Mouse (Mus musculus): ENCODE data around the gene Wdr48. TPM values are rescaled to one million over a fixed set of nuclear protein-coding genes. Genes with fewer than 3 reads are reported as not detected.

The Wdr48 gene
- total RNA-seq, 2 experiments from 2014 or later = 11.0 to 12.1 TPM

DNA sequence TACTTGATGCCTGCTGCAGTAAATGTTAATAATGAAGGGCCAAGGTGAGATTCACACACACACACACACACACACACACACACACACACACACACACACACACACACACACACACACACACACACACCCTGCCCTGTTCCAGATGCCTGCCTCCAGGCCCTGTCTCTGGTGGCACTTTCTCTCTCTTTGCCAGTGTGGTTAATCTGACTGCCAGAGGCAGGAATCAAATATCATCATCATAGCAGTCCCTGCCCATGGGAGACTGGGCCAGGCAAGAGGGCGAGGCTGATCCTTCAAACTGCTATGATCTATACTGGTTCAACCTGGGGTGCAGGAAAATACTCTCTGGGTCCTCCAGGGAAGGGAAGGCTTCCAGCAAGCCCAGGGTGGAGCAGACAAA lies 25.2 kb downstream of the Wdr48 start:
- DNase-seq = no peak
- intact Hi-C loops (cut with DNase I) = no loop called here

DNA sequence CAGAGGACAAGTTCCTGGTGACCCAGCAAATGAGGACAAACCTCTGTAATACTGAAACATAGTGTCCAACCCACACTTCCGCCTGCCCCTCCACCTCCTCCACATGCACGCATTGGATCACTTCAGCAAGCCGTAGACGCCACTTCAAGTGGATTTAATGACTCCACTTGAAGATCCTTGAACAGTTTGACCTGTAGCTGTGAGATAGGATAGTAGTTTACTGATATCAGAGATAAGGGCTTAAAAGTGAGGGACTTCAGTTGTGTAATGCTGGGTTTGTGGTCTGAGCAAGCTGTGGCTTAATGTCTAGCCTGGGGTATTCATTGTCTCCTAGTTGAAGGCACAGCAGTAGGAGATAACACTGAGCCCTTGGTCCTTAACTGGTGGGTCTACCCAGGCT lies 28.8 kb downstream of the Wdr48 start:
- DNase-seq = no peak
- intact Hi-C loops (cut with DNase I) = no loop called here

DNA sequence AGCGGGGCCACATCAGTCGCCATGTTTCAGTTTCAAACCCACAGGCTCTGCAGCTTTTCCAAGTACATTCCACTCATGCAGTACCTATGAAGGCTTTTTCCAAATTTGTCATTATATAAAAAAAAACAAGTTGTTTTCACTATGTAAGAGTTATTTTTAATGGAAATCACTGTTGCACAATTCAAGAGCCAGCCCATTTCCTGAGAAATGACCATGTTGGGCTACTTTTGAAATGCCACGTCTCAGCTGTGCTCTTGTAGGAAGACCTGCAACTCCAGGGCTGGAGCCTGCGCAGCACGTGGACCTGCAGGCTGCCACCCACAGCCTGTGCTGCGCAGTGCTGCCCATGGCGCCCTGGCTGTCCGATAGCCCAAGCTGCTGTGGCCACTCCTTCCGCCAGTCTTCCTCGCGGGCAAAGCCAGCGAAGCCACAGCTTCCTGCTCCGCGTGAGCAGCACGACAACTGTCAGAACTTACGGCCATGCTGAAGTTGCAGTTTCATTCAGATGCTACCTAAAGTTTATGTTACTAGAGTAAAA lies 30.5 kb downstream of the Wdr48 start:
- no peak for DNase-seq
- intact Hi-C loops (cut with DNase I) = no loop called here

DNA sequence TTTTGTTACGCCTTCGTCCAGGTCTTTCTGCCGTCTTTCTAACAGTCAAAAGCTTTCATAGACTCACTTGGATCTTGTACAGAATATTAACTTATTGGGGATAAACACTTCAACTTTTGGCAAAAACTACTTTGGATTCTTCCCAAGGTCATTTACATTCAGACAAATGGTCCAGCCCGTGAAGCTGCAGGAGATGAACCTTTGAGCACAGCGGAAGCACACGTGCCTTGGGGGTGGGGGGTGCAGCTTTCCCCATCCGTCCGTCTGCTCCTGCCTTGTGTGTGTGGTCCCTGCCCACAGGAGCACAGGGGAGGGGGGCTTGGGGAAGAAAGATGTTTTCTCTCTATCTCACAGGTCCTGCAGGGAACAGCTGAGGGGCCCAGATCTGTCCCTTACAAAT lies 31.1 kb downstream of the Wdr48 start:
- intact Hi-C loops (cut with DNase I) = no loop called here
- DNase-seq = no peak

DNA sequence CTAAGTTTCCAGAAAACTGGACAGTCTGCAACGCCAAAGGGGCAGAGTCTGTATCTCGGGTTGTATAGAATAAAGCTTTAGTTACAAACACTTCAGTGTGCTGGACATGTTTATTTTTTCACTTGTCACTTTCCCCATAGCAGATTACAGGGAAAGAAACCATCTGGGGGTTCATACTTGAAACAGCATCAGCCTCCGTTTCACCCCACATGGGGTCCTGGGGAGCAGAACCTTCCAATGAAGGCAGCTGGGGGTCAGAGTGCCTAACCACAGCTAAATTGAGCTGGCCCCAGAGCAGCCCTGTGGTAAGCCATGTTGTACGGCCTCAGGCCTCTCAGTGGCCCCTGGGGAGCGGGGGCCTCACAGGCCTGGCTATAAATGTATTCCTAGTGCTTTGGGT lies 31.8 kb downstream of the Wdr48 start:
- intact Hi-C loops (cut with DNase I) = no loop called here
- DNase-seq = no peak

DNA sequence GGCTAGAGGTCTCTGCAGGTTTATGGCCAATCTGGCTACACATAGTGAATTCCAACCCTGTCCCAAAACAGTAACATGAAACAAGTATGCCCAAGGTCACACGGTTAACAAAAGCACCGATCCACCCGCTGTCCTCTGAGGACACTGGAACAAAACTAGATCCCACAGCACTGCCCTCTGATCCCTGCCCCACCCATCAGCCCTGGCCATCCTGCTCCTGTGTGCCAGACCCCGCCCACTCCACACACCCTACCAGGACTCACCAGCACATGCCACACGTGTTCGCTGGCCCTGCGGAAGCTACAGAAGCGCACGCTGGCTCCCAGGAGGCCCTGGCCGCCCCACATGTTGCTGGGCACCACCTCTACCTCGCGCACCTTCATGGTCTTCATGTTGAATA lies 37.7 kb downstream of the Wdr48 start:
- intact Hi-C loops (cut with DNase I) = no loop called here

DNA sequence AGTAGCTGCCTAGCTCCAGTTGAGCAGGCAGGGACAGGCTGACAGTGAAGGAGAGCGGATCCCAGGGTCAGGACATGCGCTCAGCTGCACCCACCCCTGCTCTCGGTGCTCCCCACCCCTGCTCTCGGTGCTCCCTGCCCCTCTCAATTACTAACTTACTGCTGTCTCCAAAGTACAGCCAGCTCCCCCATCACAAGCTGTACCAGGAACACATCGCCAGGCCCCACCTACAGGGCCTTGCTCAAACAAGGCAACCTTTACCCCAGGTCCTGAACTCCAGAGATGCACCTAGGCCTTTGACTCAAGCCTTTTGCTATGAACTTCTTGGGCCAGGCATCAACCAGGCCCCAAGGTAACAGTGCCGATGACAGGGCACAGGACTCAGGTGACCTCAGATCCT lies 39.0 kb downstream of the Wdr48 start:
- intact Hi-C loops (cut with DNase I) = no loop called here
- DNase-seq = no peak

More for the DNA sequence above, 37.7 kb downstream of the Wdr48 start:
- DNase-seq = no peak

DNA sequence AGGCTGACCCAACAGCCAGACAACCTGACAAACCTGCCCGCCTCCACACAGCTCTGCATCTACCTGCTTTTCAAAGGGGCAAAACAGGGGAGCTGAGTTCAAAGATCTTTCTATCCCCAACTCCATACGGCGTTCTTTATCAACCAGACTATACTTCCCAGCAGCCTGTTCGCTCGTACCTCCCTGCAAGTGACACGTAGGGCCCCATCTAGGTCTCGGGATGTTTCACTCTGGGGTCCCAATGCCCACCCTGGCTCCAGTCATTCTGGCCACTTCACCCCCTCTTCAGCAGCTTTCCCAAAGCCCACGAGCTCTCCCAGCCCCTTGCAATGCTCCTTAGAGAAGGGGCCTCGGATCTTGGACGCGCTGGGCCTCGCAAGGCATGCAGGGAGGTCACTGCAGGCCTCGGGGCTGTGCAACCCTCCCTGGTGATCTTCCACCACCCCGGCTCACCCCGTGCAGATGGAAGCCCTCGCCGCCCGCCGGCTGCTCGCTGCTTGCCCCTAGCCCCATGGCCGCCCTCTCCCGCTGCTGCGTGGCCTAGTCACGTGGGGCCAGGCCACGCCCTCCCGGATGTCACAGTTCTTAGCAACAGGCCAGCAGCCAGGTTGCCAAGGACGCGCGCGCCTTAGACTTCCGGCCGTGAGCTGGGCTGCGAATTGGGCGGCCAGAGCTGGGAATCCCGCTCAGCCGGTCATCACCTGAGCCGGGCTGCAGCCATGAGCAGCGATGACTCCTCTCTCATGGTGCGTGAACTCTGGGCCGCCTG lies 42.5 kb downstream of the Wdr48 start, which contains the start of the genes Gorasp1 and Ttc21a:
Gorasp1 (minus strand) TSS at position 561 of the 769 bp plus-strand sequence.
Ttc21a (plus strand) TSS at position 602 of the 769 bp plus-strand sequence.
- intact Hi-C loops (cut with DNase I) = no loop called here
- DNase-seq = peak; percentile 95

DNA sequence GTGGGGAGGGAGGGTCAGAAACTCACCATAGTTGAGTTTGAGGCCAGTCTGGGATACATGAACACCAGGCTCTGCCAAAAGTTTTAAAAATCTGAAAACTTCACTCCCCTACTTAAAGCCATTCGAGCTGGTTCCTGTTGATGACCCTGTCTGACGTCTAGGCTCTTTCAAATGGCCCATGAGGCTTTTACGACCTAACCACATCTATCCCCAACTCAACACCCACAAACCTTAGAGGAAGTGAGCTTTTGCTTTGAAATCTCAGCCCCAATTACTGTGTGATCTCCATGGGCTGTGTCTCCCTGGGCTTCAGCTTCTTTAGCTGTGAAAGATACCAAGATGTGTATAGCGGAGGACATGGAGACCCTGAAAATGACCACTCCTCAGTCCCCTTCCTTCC lies 43.8 kb downstream of the Wdr48 start:
- no peak for DNase-seq
- intact Hi-C loops (cut with DNase I) = no loop called here

DNA sequence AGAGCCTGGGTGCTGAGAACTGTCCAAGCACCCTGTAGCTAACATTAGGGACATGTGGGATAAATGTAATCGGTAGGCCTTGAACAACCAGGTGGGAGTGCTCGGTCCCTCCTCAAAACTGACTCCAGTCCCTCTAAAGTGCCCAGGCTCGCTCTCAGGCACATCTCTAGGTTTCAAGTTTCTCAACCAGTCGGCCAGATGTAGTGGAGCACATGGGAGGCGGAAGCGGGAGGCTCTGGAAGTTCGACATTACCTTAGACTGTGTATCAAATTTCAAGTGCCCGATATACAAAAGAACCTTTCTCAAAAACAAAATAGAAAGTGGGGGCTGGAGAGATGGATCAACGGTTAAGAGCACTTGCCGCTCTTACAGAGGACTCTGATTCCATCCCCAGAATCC lies 45.0 kb downstream of the Wdr48 start:
- intact Hi-C loops (cut with DNase I) = no loop called here
- DNase-seq = no peak

DNA sequence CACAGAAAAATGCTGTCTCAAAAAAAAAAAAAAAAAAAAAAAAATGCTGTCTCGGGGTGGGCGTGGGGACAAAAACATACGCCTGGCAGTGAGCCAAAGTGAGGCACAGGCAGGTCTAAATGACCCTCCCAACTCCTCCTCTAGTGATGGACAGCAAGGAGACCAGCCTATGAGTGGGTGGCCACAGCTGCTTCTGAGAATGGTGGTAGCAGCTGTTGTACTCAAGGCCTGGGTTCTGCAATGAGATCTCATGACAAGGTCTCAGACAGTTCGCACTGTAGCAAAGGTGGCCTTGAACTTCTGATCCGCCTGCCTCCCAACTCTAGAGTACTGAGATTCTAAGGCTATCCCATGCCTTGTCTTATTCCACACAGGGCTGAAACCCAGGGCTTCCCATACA lies 46.7 kb downstream of the Wdr48 start:
- DNase-seq = no peak
- intact Hi-C loops (cut with DNase I) = no loop called here

DNA sequence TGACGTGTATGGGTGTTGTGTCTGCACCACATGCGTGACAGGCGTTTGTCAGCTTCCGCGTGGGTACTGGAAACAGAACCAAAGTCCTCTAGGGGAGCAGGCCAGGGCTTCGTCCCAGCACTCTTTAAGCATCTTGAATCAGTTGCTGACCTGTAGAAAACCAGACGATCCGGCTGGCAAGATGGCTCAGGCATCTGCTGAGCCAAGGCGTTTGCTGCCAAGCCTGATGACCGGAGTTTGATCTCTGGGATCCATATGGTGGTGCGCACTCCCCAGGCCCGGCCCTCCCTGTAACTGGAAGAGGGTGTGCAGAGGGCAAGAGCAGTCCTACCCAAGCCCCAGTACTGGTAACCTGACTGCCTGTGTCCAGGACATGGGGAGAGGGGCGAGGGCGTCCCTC lies 47.2 kb downstream of the Wdr48 start:
- no peak for DNase-seq
- intact Hi-C loops (cut with DNase I) = no loop called here

DNA sequence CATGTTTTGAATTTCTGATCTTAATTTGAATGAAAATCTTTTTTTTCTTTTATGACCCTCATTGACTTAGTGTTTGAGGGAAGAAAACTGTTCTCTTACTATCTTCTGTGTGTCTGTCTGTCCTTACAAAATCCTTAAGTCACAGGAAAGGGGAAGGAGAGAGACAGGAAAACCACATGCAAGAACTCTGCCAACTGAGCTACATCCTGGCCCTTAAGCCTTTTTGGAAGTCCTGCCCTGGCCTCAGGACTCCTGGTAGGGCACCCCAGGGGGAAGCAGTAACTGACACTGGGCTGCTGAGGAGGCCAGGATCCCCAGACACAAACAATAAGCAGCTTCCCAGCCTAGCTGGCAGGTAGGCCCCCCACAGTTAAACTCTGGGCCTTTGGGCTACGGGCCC lies 48.6 kb downstream of the Wdr48 start:
- intact Hi-C loops (cut with DNase I) = no loop called here

DNA sequence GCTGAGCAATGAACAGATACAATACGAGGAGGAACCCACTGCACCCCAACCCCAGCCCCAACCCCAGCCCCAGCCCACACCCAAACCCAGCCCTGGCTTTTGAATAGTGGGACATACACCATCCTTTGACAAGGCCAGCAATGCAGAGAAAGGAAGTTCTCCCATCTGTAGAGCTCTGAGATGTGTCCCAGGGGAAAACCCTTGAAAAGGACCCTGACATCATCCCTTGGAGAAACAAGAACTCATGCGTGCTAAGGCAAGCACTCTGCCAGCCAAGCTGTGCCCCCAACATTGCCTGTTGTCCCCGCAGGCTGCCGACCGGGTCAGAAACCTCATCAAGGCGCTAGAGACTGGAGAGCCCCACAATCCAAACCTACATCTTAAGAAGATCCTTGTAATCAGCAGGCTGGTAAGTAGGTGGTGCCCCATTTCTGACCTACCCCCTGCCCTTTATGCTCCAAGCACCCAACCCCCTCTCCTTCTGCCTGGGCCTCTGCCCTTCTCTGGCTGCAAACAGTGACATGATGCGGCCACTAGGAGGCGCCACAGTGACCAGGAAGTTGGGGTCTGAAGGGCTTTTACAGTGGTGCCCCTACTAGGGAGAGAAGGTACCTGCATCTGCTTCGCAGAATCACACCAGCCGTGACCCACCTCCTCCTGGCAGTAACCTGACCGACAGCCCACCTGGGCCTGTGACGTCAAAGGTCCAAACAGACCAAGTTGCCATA lies 50.7 kb downstream of the Wdr48 start:
- no peak for DNase-seq
- intact Hi-C loops (cut with DNase I) = no loop called here

More for the DNA sequence above, 48.6 kb downstream of the Wdr48 start:
- DNase-seq = no peak

DNA sequence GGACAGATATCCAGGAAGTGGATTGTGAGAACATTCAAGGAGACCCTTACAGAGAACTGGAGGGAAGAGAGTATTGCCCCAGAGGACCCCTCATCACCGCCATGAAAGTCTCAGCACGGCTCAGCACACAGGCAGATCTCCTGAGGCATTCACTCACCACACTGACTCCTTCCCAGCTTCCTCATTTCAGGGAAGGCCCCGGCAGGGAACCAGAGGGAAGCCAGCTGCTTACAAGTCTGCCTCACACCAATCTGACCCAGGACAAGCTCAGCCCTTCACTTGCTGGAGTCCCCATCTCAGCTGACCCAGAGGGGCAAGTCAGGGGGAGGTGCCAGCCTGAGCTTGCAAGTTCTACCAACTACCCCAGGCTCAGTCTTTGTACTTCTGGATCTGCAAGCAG lies 54.1 kb downstream of the Wdr48 start:
- no peak for DNase-seq
- intact Hi-C loops (cut with DNase I) = no loop called here

DNA sequence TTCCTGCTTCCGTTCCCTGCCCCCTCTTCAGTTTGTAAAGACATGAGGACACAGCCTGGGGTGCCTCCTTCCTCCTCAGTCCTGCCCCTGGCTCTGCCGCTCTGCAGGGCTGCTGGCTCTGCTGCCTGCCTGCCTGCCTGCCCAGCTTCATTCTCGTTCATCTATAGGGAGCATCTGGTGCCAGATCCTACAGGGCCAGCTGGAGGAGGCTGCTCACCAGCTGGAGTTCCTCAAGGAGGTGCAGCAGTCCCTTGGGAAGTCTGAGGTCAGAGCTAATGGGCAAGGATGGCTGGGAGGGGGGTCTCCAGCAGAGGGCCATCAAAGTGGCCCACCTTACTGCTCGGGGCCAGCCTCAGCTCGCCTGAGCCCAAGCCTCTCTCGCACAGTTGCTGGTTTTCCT lies 55.8 kb downstream of the Wdr48 start:
- no peak for DNase-seq
- intact Hi-C loops (cut with DNase I) = no loop called here

DNA sequence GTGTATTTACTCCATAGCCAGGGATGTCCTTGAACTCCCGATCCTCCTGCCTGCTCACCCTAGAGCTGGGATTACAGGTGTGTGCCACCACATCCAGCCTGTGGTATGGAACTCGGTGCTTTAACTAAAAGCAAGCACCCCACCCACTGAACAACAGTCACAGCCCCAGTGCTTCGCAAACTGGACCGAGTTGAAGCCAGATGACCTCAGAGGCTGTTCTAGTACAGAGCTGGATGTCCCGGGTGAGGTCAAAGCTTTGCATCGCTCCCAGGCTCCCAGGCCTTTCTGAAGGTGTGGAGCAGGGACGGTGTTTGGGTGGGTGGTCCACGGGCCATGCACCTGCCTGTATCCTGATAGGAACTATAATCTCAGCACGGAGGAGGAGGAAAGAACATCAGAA lies 56.7 kb downstream of the Wdr48 start:
- no peak for DNase-seq
- intact Hi-C loops (cut with DNase I) = no loop called here

DNA sequence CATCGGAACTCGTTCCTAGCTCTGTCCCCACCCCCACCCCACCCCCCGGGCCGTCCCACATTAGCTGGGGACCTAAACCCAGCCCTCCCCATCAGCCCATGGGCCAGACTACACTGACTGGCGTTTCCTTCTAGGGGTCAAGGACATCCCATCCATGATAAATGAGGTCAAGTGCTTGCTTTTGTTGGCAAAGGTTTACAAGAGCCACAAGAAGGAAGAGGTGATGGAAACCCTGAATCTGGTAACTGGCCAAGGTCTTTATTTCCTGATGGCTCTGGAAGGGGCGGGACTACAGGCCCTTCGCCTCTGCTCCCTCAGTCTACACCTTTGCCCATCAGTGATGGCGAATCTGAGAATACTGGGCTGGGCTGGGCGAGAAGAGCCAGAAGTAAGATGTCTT lies 64.2 kb downstream of the Wdr48 start:
- intact Hi-C loops (cut with DNase I) = no loop called here
- DNase-seq = no peak

DNA sequence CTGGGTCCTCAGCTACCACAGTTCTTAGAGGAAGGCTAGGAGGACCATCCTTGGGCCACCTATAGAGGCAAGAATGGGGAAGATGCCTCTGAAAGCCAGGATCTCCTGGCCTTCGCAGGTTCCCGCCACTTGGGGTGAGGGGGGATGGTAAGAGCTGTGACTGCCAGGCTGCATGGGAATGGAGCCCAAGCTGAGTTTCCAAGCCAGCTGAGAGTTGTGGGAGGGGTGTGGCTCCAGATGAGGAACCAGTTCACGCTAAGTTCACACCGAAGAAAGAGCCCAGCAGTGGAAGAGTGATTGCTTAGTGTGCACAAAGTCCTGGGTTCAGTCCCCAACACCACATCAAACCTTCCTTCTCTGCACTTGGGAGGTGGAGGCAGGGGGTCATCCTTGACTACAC lies 67.5 kb downstream of the Wdr48 start:
- intact Hi-C loops (cut with DNase I) = loop anchor here (5.0 kb wide), 2 partner anchors 115 to 135 kb away; no protein-coding TSS in a partner anchor
- no peak for DNase-seq

DNA sequence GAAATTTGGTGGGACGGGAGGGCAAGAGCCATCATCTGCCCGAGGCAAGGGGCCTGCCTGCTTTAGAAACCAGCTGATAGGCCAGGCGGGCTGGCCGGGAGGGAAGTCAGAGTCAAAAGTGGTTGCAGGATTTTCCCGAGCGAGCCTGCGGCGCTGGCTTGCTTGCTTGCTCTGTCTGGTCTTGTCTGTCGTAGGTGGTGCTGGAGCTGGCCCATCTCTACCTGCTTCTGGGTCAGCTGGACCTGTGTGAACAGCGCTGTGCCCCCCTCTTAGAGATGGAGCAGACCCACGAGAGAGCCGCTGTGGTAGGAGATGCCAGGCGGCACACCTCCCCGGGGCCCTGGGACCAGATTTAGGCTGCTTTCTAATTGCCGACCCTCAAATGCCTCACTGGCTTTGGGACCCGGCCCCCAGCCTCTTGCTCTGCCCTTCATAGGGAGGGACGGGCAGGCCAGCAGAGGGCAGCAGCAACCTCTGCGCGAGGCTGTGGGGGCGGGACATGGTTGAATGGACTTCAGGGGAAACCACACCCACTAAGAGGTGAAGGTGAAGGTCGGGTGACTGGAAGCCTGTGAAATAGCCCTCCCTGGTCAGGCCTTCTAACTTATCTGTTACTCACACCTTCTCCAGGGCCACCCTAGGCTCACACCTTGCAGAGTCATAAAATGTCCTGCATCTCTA lies 68.4 kb downstream of the Wdr48 start:
- DNase-seq = peak; percentile 56 to 58
- intact Hi-C loops (cut with DNase I) = loop anchor here (5.0 kb wide), 2 partner anchors 114 to 134 kb away; no protein-coding TSS in a partner anchor

DNA sequence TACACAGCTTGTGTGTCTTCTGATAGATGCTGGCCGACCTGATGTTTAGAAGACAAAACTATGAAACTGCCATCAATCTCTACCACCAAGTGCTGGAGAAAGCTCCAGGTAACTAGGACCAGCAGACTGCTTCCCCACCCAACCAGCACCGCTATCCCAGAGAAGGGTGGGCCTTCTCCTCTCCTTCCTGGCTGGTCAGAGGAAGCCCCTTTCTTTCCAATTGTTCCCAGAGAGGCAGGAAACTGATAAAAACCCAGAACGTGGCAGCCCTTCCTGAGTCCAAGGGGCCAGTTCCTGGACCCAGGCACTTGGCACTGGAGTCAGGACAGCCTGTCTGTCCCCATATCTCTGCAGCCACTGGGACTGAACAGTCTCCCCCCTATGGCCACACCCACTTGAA lies 69.5 kb downstream of the Wdr48 start:
- intact Hi-C loops (cut with DNase I) = loop anchor here (2.0 to 5.0 kb wide), 3 partner anchors 51 to 133 kb away; no protein-coding TSS in a partner anchor

More for the DNA sequence above, 69.5 kb downstream of the Wdr48 start:
- no peak for DNase-seq

All from gastrocnemius, postnatal 36 days (tissue).